15 mouse cellular contexts compared by ENCODE assay signal in the genomic region with DNA sequence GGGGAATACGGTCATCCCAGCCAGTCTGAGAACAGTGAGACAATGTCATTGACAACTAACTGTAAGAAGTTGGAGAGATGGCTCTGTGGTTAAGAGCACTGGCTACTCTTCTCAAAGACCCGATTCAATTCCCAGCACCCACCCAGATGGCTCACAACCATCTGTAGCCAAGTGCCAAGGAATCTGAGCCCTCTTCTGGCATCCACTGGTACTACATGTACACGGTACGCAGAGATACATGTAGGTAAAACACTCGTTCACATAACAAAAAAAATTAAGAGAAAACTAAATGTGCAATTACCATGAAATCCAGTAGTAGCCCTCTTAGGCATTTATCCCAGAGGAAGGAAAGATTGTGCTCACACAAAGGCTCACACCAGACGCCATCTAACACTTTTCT.
"Had no signal": no experiment of that assay in that cellular context is flagged by ENCODE, and none has a peak within 500 bp of the region (broad histone marks: within the 10 kb centered on the region; RNA-seq: fewer than 3 reads in every experiment).

No protein-coding gene starts in this region.

- ATAC-seq: lung, postnatal 0 days; midbrain, embryonic 15.5 days had no signal

- H3K9me3 ChIP-seq: midbrain, embryonic 15.5 days; neural tube, embryonic 13.5 days had no signal

- H3K9ac ChIP-seq: limb, embryonic 13.5 days; liver, embryonic 14.5 days; midbrain, embryonic 15.5 days; neural tube, embryonic 13.5 days had no signal

- H3K4me3 ChIP-seq: limb, embryonic 13.5 days; midbrain, embryonic 10.5 days; midbrain, embryonic 15.5 days; neural tube, embryonic 13.5 days had no signal

- H3K36me3 ChIP-seq: limb, embryonic 13.5 days; midbrain, embryonic 10.5 days; midbrain, embryonic 15.5 days; neural tube, embryonic 13.5 days had no signal

- H3K27ac ChIP-seq: limb, embryonic 13.5 days; liver, embryonic 14.5 days; midbrain, embryonic 10.5 days; midbrain, embryonic 15.5 days; neural tube, embryonic 13.5 days had no signal

- H3K27me3 ChIP-seq: limb, embryonic 13.5 days; midbrain, embryonic 15.5 days; neural tube, embryonic 13.5 days had no signal

- H3K4me1 ChIP-seq: limb, embryonic 13.5 days; midbrain, embryonic 10.5 days; midbrain, embryonic 15.5 days; neural tube, embryonic 13.5 days had no signal

- H3K4me2 ChIP-seq: limb, embryonic 13.5 days; midbrain, embryonic 15.5 days; neural tube, embryonic 13.5 days had no signal

- DNase-seq: kidney, postnatal 36 days; left cerebral cortex, postnatal 4 days; lung, adult 18-20 months; lung, postnatal 4 days; retina, postnatal 1 day; right cerebral cortex, postnatal 4 days; spleen, adult 18-20 months; thymus, adult 2 months; thymus, postnatal 36 days had no signal
